Mouse (Mus musculus): ENCODE data around the gene Hspa2.
A peak's percentile ranks its signal among the peaks of the same experiment; 100 is the strongest.

Gene Hspa2

DNA sequence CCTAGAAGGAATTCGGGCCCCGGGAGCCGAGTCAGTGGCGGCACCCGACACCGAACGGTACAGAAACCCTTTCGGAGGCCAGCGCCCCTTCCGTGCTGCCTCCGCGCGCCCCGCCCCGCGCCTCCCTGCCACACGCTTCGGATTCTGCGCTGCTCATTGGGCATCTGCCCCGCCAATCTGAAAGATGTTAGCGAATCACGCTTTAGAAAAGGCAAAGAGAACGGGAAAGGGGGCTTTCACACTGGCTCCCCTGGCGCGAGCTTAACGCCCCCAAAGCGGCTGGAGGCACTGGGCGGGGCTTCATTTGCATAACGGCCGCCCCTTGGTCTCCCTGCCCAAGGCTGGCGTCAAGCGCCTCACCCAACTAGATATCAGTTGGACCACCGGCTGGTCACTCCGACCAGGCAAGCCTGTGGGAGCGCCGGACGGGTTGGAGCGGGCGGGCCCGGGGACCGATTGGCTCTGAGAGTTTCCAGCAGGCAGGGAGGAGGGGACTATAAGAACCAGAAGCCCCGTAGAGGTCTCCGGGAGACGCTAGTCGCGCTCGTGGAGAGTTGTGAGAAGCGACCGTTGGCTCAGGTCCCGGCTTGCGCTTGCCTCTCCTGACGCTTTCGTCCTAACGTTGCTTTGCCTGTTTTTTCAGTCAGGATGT lies at the start of gene Hspa2:
Gene Hspa2, plus strand, starts transcription at position 291 of the 652 bp plus-strand sequence.
- peak; percentile 99 for DNase-seq (ENCODE audit: low spot score)

DNA sequence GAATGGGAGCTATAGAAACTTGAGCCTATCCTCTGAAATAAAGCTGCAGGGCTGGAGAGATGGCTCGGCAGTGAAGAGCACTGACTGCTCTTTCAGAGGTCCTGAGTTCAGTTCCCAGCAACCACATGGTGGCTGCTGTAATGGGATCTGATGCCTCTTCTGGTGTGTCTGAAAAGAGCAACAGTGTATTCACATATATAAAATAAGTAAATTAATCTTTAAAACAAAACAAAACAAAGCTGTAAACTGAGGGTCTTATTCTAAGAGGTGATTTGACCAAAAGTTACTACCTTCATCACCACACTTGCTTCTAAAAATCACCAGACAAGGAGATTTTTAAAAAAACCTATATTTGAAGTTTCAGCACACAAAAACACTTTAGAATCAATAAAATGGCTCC lies 43.1 kb upstream of the Hspa2 start:
- DNase-seq (ENCODE audit: low spot score) = no peak

DNA sequence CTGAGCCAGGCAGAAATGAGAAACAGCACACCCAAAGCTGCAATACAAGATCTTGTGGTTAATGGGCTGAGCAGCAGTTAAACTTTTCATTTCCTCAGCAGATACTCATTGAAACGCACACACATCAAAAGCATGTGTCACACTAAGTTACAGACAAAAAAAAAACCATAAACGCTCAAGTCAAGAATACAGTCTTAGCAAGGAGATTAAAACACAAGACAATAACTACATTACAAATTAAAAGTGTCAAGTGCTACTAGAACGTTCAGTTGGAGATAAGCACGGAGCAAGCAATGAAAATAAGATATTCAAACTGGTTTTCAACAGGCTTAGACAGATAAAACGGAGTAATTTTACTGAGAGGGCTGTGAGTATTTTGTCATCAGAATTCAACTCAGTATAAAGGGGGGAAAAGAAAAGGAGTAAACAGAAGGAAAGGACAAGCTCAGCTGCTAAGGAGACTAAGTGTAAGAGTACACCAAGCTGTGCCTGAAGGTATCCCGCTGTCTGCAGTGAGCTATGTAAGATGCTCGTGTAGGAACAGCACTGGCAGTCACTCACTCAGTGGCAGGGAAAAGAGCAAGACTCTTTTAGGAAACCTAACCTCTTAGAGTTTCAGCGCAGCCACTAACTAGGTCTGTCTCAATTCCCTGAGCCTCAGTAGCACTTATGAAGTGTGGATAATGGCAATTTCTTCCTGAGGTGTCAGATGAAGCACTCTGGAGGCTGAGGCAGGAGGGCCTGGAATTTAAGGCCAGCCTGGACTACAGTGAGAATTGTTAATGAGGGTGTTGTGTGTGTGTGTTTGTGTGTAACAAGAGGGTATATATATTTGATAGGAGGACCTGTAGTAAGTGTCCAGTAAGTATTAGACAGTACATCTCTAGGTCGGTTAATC lies 42.3 kb upstream of the Hspa2 start:
- DNase-seq (ENCODE audit: low spot score) = no peak

DNA sequence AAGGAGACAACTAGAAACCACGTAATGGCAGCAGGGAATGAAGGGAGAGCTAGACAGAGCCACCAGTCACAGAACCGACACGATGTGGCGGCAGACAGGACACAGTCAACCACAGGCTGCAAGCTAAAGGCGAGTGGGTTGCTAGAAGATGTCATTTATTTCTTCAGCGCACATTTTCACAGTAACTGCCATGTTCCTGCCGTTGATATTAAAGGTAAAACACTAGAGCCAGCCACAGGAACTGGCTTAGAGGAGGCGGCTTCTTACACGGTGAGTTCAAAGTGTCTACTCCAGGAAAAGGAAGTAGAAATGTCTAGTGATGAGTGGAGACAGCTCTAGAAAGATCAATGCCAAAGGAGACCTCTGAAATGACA lies 41.7 kb upstream of the Hspa2 start:
- no peak for DNase-seq (ENCODE audit: low spot score)

DNA sequence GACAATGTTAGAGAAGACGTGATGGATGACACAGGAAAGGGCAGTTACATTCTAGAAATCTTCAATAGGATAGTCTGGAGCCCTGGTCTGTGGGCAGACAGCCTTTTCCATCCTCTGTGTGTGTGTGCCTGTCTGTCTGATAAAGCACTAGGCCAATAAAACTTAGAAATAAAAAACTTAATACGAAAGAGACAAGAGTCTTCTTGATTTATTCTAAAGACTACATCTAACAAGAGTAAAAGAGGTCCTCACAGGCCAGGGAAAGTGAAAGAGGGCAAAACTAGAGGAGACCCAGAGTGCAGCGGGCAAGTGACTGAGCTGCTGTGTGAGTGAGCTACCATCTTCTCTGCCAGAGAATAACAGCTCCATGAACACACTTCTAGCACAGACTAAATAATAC lies 37.7 kb upstream of the Hspa2 start:
- no peak for DNase-seq (ENCODE audit: low spot score)

DNA sequence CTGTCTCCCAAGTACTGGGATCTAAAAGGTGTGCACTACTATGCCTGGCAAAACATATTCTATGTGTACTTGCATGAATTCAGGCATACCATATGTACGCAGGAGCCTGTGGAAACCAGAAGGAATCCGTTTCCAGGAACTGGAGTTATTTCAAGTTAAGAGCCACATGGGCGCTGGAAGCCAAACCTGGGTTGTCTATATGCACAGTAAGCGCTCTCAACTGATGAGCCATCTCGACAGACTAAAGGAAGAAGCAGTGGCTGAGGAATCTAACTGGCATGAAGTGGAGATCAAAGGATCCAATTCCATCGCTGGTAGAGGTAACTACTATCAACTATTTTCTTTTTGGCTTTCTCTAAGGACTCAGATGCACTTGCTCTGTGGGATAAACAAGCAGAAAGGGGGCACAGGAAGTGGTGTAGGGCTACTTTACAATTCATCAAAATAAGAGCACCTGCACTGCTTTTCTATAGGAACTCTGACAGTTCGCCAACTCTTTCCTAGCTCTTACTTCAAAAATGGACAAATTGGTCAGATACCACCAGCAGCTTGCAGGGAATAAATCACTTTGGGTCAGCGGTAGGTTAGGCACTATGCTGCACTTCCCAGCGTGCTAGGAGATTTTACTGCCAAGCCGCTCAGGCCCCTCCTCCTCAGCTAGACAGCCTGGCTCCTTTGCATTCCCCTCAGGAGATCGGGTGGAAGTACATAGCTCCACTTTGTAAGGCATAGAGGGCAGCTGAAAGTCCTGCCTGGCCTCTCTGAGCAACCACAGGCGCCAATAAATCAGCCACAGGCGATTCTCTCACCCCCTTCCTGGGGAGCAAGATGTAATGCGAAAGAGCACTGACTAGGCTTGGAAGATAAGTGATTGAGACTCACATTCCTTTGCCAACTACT lies 36.6 kb upstream of the Hspa2 start:
- no peak for DNase-seq (ENCODE audit: low spot score)

DNA sequence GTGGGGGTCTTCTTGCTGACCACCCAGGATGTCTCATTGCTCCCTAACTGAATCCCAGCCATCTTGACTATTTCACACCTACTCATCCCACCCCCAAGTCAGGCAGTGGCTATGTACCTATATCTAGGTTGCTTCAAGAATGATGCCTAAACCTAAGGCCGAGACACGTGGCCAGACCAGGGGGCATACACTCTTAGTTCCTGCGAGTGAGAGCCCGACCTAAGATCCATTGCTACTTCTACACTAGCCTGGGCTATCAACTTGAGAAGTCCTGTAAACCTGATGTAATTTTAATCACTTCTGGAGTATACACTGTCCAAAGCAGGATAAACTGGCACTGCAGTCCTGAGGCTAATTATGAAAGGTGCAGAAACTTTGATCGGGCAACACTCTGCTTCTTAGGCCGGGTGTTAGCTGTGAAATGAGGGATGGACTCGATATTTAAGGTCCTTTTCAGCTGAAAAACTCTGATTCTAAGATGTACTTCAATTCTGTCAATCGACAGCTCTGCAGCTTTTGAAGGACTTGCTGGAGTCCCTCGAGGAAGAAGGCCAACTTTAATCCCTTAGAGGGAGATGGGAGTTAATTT lies 35.7 kb upstream of the Hspa2 start:
- no peak for DNase-seq (ENCODE audit: low spot score)

DNA sequence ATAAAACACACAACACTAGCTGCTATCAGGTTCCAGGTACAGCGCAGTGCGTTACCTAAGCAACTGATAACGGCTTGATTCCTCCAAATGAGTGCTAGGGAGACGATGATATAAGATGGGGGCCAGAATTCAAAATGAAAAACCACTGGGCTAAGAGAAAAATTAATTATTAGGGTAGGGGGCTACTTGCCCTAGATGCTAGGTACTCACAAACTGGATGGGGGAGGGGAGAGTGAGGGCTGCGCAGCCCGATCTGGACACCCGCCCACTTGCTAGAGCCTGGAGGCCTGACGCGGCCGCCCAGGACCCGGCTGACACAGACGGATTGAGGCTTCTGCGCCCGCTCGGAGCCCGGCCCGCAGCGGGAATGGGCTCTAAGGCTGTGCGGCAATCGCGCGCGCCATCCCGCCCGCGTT lies 35.2 kb upstream of the Hspa2 start:
- DNase-seq (ENCODE audit: low spot score) = no peak

DNA sequence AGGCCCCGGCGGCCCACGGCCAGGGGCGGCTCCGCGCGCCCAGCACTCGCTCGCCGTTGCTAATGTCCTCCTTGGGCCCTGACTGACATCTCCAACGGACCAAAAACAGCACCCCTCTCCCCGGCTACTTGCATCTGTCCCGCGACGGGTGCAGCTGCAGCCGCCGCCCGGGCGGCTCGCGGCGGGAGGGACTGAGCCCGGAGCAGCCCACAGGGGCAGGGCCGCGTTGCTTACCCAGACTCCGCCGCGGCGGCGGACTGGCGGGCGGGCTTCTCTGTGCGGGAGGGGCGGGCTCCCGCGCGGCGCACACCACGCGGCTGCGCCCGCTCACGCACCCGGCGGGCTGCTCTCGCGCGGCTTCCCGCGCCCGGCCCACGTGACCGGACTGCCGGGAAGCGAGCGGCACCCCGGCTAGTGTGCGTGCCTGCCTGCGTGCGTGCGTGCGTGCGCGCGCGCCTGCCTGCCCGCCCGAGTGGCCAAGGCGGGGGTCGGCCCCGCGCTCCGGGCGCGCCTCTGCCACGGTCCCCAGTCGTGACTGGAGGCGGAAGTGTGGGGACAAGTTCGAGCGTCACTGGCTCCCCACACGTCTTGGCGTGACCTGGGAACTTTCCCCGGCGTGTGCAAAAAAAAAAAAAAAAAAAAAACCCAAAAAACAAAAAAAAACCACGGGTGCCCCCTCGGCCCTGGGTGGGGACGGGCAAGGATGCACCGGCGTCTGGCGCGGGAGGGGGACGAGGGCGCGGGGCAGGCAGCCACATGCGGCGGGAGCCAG lies 34.6 kb upstream of the Hspa2 start, which contains the start of gene Zbtb25:
Gene Zbtb25, minus strand, starts transcription at position 397 of the 772 bp plus-strand sequence.
- DNase-seq (ENCODE audit: low spot score) = peak; percentile 68

DNA sequence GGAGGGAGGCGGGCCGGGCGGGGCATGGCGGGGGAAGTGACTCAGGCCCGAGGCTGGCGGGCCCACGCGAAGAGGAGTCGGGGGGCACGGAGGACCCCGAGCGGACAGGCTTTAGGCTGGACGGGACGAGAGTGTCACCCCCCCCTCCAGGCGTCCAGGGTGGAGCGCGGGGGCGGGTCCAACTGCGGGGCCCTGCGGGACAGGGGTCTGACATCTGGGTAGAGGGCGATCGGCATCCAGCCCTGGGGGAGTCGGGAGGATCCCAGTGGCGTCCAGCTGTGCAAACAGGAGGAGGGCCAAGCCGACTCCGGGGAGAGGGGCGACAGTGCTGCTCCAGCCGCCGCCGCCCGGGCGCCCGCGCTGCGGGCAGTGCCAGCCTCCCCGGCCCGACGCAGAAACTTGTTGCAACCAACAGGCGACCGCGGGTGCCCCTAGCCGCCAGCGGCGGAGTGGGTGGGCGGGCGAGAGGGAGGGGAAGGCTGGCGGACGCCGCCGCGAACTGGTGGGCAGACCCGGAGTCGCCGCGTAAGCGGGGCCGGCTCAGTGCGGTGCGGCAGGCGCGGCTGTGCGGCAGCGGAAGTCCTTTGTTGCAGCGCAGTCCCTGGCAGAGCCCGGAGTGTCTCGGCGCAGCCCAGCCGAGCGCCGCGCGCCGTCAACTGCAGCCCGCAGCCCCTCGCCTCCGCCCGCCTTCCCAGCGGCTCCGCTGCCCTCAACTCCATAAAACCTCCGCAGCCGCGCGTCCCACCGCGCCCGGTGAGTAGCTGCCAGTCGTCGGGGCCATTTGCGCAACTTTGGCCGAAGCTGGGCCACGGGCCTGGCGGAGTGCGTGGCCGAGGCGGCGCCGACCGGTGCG lies 33.8 kb upstream of the Hspa2 start, which contains the start of gene Zbtb1:
Gene Zbtb1, plus strand, starts transcription at position 289 of the 853 bp plus-strand sequence.
- DNase-seq (ENCODE audit: low spot score) = peak; percentile 71

DNA sequence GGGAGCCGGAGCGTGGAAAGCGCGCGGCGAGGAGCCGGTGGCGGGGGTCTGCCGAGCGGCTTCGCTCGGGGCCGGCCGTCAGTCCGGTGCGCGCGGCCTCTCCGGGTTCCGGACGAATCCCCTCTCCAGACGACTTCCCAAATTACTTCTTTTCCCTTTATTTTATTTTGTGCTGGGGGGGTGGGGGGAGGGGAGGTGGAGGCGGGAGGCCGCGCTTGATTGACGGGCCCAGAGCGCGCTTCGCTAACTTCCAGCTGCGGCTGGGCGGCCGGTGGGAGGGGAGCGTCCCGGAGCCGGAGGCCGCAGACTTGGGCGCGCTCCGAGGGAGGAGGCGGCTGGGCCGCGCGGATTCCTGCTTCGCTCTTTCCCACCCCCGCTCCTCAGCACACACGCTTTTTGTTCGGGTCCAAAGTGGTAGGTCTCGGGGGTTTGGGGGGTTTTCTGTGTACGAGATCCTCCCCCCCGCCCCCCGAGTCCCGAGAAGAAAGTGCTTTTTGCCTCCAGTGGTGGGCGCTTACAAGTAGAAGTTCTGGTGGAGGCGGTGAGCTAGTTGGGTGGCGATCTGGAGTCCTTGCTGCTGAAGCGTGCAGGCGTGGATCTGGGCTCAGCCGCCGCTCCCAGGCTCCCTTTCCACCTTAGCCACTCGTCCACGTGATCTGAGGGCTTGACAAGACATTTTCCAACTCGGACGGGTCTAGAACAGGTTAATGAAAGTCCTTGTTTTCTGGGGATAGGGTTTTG lies 33.0 kb upstream of the Hspa2 start:
- DNase-seq (ENCODE audit: low spot score) = peak; percentile 66

DNA sequence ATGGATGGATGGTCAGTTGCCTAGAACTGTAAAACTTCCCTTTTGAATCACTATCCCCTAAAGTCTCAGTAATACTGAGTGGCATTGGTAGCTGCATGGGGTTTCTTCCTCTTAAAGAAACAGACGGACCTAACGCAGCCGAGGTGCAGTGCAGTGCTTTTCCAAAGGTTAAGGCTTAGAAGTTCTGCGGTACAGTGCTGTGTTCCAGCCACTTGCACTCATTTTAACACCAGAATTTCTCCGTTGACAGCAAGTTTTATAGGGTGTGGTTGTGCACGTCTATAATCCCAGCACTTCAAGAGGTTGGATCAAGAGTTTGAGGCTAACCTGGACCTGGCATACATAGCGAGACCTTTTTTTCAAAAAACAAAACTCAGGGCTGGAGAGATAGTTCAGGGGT lies 31.9 kb upstream of the Hspa2 start:
- no peak for DNase-seq (ENCODE audit: low spot score)

DNA sequence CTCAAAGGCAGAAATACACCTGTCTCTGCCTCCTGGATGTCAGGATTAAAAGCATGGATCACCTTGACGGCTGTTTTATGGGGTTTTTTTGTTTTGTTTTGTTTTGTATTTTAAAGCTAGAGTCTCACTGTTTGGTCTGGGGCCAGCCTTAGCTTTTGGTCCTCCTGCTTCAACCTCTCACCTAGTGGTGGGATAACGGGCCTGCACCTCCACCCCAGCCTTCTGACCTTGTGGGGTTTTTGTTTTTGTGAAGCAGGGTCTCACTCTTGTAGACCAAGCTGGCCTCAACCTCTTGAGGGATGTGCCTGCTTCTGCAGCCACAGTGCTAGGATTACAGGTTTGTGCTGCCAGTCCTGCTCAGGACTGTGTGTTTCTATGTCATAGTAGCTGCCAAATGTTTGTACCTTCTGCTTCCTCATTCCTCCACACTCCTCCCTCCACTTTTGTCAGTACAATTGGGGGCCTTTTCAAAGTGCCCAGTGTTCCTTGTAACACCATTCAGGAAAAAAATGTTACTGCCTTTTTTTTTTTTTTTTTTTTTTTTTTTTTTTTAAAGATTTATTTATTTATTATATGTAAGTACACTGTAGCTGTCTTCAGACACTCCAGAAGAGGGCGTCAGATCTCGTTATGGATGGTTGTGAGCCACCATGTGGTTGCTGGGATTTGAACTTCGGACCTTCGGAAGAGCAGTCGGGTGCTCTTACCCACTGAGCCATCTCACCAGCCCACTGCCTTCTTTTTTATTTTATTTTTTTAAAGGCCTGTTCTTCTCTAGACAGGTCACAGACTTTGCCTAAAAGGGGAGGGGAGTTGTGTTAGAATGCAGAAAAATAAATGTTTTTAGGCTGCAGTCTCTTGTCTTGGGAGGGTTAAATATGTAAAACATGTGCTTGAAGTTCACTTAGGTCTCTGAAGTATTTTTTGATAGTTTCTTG lies 30.8 kb upstream of the Hspa2 start:
- no peak for DNase-seq (ENCODE audit: low spot score)

DNA sequence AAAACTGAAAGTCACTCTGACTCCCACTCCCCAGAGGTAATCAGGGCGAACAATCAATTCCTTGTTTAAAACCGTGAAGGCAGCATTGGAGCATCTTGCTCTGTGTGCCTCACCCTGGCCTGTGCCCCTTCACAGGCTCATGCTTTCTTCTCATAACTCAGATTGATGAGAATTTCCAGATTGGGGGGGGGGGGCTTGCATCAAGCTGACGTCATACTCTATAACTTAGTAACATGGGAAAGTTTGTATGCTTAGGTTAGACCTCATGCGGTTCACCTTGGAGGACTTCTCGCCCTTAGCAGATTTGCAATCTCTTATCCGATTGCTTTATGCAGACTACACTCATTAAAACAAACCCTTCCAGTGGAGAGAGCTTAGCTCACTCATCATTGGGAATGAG lies 30.0 kb upstream of the Hspa2 start:
- no peak for DNase-seq (ENCODE audit: low spot score)

DNA sequence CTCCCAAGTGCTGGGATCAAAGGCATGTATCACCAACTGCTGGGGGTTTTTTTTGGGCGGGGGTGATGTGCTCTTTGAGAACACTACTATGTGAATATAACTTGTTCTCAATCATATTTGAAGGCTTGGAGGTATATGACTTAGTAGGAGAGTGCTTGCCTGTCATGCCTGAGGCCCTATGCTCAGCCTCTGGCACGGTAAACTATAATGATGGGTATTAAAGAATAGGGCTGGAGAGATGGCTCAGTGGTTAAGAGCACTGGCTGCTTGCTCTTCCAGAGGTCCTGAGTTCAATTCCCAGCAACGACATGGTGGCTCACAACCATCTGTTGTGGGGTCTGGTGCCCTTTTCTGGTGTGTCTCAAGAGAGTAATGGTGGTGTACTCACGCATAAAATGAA lies 29.1 kb upstream of the Hspa2 start:
- no peak for DNase-seq (ENCODE audit: low spot score)

DNA sequence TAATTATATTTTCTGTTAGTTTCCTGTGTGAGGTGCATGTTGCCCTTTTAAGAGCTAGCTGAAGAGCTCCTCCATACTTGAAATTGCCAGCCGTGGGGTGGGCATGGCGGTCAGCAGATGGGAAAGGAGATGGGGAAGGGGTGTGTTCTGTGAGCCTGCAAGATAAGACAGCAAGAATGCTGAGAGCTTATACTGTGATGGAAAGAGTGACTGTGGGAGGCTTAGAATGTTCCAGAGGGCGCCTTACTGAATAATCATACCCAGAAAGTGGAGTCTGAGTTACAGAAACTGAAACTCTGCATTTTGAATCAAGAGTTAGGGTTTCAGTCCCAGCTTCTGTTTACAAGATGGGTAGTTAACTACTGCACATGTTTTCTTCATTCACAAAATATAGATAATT lies 28.5 kb upstream of the Hspa2 start:
- DNase-seq (ENCODE audit: low spot score) = no peak

DNA sequence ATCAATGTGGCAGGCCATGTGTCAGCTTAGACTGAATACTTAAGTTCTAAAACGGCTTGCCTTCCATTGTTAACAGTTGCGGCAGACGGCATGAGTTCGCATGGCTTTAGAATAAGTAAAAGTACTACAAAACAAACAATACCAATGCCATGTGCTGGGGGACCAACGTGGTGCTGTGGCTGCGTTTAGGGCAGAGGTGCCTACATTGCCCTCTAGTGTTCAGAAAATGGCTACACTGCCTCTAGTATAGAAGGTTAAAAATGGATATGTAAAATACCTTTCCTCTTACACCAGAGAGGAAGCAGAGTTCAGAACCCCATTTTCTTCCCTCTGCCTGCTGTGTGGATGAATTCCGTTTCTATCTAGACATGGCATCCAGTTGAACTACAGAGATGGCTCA lies 27.3 kb upstream of the Hspa2 start:
- no peak for DNase-seq (ENCODE audit: low spot score)

DNA sequence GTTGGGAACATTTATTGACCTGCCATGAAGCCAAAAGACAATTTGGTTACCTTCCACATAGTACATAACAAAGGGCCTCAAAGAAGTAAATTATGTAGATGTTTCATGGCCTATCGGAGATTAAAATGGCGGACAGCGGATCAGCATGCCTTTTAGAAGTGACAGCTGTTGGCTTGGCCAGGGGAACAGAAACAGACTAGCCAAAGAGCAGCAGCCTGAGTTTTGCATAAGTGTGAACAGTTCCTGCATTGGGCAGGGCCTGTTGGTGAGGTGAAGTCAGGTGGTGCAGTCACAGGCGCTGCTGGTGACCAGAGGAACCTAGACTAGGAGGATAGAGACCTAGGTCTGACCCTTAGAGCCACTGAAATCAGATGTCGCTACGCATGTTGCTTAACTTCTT lies 26.9 kb upstream of the Hspa2 start:
- DNase-seq (ENCODE audit: low spot score) = no peak
